Mouse (Mus musculus): ENCODE measurements at regions not wholly inside any gene's neighbourhood (a gene's known extent, or its start where the extent isn't known, plus 50 kb on each side); places are given as distances from the start of the nearest gene placed in this dataset.

DNA sequence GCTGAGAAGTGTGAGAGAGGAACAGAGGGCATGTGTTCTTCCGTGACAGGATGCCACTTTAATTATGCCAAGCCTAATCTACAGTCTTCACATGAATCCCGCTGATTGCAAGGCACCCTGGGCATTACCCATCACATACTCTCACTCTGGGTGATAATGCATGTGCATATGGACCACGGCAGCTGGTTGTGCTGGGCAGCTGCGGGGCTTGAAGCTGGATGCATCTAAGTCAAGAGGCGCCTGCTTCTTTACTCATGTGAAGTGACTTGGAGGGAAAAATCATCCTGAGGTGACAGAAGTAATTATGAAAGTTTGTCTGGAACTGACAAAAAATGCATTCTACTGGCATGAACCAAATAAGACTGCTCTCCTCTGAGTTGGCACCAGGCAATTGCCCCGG is 311.2 kb downstream of the Icos start:
- DNase-seq: no peak

- DNase-seq: no peak
These were observed 311.8 kb downstream of the Icos start for GRCm38 (mm10) chr1:61289552-61289951.

DNA sequence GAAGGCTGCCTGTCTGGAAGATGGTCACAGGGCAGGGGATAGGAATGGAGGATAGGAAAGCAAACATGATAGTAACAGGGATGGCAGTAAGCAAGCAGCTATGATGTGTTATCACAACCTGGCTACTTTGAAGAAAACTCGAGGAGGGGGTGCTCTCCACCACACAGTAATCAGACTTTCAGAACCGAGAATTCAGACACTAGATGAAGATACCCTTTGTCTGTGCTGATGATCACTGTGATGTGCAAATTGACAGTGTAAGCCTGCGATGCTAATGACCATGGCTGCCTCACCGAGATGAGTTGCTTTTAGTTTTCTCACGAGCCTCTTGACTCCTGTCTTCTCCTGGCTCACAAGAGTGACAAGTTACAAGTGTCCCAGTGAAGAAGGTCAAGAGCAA is 315.4 kb downstream of the Icos start:
- DNase-seq: no peak

DNA sequence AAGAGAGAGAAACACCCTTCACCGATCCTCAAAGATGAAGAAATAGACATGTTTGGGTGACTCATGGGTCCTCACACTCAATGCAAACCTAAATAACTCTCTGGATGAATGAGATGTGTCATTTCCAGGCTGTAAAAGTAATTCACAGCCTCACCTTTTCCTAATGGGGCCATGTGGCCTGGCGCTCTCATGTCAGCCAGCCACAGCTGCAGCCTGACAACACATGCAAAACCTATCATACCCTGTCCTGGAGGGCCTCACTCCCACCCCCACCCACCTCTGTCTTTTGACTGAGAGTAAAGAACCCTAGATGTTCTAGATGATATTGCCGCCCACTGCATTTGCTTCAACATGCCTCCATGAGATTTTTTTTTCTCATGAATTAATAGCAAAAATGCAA is 317.5 kb downstream of the Icos start:
- no peak for DNase-seq

- no peak for DNase-seq
These were observed 319.1 kb downstream of the Icos start for GRCm38 (mm10) chr1:61296831-61297230.

DNA sequence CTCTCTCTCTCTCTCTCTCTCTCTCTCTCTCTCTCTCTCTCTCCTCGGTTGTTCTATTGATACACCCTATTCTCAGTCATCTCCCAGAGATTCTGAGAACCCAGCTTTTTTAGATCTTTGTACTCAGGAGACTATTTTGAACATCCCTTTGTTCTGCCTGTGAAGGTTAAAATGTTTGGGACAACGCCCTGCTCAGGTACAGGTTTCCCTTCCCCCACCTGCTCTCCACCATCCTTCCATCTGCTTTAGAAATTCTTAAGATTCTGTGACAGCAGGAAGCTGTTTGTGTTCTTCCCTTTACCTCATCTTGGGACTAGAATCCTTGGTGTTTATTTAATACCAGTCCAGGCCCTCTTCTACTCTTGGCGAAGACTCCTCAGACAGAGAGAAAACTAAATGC is 319.6 kb downstream of the Icos start:
- DNase-seq: no peak

DNA sequence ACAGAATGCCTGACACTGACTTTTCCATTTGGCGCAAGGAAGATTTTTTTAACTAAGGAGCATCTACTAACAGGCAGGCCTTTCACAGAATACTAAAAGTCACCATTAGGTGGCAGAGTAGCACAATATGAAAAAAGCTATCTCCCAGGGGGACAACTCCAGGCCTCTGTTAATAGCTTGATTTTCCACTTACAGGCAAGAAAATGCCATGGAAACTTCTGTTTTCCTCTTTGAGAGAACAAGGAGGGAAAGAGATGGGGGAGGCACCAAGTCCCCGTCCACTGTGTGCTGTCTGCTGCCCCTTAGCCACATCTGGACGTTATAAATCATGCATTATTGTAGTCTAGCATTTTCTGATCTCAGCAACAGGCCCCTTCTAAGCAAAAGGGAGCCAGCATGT is 320.3 kb downstream of the Icos start:
- DNase-seq: peak; percentile 7 to 10

DNA sequence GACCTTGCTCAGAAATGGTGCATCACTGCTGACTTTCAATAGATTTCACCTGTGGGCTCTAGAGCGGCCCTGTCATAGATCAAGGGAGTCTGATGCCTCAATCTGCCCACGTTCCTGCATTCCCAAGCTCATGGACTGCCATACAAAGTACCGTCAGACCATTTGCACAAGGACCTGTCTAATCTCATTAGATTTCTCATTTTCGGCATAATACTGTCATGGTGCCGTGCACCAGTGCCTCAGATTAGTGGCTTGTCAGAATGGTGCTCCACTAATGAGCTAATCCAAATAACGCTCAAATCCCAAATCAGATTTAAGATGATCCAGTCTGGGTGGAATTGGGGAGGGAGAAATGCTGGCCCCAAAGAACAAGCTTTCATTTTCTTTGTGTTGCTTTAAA is 321.1 kb downstream of the Icos start:
- DNase-seq: no peak

DNA sequence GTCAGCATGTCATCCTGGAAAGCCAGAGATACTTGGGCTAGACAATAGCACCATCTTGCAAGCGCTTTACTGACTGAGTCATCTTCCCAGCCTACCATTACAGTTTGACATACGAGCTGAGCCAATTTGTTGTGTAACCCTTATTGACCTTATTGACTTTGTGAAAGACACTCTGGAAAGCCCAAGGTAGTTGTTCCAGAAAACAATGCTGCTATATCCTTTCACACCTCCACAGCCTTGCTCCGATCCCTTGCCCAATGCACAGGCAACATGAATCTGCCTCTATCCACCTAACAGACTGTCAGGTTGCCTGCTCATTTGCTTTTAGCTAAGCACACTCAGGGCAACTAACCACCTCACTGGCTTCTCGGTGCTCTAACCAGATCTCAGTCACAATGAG is 322.8 kb downstream of the Icos start:
- no peak for DNase-seq

DNA sequence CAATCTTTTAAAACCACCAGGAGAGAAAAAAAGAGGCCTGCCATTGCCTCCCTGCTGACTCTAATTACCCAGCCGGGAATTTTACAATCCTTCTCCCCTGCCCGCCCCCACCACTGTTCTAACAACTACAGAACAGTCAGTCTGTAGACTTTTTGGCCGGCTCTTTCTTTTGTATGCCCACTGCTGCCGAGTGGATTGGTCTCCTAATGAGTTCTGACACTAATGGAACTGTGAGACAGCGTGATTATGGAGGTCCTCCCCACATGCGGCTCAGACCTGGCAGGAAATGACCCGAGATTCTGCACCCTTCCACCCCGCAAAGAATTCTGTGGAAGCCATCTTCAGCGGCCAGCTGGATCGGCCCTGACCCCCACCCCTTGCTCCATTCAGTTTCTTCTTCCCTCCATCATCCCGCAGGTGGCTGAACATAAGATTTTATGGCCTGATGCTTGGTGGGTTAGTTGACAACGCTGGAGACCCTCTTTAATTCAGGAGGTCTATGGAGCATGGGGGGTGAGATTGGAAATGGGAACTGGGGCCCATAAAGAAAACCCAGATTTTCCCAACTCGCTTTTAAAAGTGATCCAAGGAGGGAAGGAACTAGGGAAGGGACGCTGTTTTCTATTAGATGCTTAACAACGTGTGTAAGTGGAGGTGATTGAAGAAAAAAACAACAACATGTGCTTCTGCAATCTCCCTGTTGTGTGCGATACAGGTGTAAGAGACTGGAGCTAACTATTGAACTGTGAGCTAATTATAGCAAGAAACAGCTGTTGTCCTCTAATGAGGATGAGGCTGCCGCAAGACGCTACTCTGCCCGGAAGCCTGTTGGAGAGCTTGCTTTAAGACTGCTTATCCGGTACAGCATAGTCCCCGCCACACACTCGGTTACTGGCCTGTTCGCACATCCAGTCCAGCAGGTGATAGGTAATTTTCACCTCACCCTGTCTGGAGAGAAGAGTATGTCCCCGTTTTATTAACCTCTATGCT is 323.6 kb downstream of the Icos start:
- no peak for DNase-seq

DNA sequence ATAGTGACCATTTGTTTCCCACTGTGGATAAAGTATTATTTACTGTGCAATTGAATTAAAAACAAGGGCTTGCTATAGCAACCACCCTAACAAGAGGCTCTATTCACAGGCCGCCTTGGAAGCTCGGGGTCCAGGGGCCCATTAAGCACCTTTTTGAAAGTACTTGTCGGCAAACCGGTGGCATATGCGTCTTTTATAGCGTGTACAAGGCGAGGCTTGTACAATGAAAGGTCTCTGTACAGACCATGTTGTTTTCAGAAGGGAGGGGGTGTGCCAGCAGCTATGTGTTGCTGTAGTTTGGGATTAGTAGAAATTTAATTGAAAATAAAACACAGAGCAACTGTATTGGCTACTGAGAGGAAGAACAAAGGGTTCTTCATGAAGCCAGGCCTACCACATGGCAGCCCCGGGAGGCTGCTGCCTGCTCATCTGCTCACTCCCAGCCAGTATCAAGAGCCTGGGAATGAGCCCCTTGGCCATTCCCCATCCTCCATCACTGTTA is 324.9 kb downstream of the Icos start:
- DNase-seq: no peak

DNA sequence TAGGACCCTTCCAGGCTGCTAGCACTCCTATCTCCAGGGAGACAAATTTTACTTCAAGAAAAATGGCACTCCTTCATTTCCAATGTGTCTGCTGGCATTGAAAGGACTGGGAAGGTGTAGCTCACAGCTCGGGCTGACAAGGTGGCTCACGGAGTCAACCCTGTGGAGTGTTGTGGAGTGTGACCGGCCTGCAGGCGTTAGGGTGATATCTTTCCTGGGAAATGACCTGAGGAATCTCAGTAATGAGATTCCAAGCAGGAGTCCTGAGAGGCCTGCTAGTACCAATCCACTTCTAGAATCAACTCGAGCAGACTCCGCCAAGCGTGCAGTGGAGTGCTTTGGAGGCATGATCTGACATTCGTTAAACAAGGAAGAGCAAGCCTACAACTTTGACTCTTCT is 328.6 kb downstream of the Icos start:
- no peak for DNase-seq

DNA sequence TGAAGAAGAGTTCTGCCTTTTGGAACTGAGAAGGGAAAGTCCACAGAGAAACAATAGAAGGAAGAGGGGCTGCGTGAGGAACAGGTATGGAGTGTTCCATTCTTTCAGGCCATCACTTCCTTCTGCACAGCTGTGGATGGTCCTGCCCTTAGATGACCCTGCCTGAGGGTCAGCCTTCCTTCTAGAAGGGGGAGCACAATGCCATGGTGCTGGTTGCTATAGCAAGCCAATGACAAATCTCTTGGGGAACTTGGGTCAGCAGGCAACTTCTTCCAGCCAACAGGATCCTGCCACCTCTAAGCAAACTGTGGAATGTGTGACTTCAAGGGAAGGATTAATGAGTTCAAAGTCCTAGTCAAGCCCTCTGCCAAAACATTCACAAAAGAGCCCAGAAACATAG is 329.1 kb upstream of the Pard3b start:
- no peak for DNase-seq

- DNase-seq: no peak
These were observed 328.4 kb upstream of the Pard3b start for GRCm38 (mm10) chr1:61310063-61310760.

- DNase-seq: no peak
These were observed 327.9 kb upstream of the Pard3b start for GRCm38 (mm10) chr1:61310761-61311090.

- DNase-seq: no peak
These were observed 325.4 kb upstream of the Pard3b start for GRCm38 (mm10) chr1:61313196-61313595.

DNA sequence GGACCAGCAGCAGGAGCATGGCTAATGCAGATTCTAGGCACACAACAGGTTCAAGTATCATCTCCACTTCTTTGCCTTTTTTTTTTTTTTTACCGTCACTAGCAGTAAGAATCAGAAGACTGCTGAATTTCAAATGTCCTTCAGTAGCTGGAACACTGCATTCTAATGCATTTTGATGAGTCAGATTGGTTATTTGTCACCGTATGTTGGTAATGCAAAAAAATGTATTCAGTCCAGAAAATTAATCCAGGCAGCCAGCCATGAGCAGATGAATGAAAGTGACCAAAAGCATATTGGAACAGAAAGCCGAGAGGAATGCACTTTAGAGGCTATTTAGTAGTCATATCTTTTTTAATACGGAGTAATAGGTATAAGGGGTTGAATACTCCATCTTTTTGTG is 322.4 kb upstream of the Pard3b start:
- no peak for DNase-seq

GRCm38 (mm10) chr1:61316736-61317135 is 321.9 kb upstream of the Pard3b start:
- DNase-seq: no peak

GRCm38 (mm10) chr1:61318042-61318441 is 320.6 kb upstream of the Pard3b start:
- DNase-seq: no peak

- DNase-seq: no peak
These were observed 317.0 kb upstream of the Pard3b start for GRCm38 (mm10) chr1:61321513-61322145.

DNA sequence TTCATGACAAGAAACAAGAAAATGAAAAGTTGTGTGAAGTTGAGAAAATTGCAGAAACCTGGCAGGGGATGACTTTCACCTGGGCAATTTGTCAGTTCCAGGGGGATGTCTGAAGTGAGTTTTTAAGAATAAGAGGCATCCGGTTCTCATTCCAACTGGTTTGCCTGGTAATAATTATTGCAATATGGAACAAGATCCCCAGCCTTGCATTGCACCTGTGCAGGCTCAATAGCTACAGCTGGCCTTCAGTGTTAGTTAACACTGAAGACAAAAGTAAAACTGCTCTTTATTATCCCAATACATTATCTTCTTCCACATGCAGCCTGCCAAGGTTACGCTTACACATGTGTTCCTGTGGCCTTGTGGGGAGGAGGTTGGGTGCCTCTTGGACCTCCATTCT is 307.2 kb upstream of the Pard3b start:
- no peak for DNase-seq

GRCm38 (mm10) chr1:61331906-61332305 is 306.7 kb upstream of the Pard3b start:
- no peak for DNase-seq

- no peak for DNase-seq
These were observed 302.3 kb upstream of the Pard3b start for GRCm38 (mm10) chr1:61336367-61336766.

DNA sequence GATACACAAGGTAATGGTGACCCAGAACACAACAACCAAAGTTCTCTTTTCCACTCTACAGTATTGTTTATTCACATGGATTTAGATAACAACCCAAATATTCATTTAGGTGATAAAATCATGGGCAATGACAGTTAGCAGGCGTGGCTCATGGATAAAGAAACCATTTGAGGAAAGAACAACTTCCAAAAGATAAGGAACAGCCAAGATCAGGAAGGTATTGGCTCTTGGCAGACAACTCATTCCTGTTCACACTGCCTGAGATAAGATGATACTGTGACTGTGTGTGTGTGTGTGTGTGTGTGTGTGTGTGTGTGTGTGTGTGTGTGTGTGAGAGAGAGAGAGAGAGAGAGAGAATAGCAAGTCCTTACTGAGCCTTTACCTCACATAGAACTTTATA is 285.7 kb upstream of the Pard3b start:
- no peak for DNase-seq
